Mouse (Mus musculus) ES-E14 (cell line): ENCODE data around the gene Asah2.

Experiments used
- CHD2 ChIP-seq: IDR thresholded peaks from 2 replicates; pipeline ENCODE4 v1.6.1; 2014; ENCODE audit warnings: mild to moderate bottlenecking, low read depth, low read length, inconsistent platforms
- HCFC1 ChIP-seq: IDR thresholded peaks from 2 replicates; pipeline ENCODE4 v1.6.1; 2012; ENCODE audit warnings: low read length, inconsistent platforms, borderline replicate concordance; ENCODE audit not compliant: insufficient read depth
- MAFK ChIP-seq: IDR thresholded peaks from 2 replicates; pipeline ENCODE4 v1.6.1; 2014; ENCODE audit warnings: mild to moderate bottlenecking, low read depth, low read length, inconsistent platforms; ENCODE audit not compliant: insufficient read depth

DNA sequence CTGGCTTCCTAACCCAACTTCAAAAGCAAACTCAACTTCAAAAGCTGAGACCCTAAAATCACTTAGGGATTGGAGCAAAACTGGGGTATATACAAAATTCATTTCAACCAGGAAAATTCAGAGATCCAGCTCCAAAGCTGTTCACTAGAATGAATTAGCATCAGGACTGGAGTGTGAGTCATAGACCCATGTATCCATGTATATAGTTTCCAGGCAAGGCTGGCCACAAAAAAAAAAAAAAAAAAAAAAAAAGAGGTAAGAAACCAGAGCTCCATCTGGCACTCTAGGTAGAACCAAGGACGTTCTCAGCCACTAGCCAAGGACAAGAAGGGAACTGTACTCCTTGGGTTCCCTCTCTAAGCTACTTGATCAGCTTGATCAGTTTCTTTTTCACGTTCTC lies 154.2 kb downstream of the Asah2 start:
- TF ChIP-seq CHD2 (no peak), HCFC1 (no peak), MAFK (no peak)
